Mouse (Mus musculus): ENCODE results near the gene 6330409D20Rik. TPM values are rescaled to one million over a fixed set of nuclear protein-coding genes. Genes with fewer than 3 reads are reported as not detected.
A peak's percentile ranks its signal among the peaks of the same experiment; 100 is the strongest.

6330409D20Rik gene
- total and polyA plus RNA-seq, 2 experiments from 2014 or later: 2.1 to 2.9 TPM

DNA sequence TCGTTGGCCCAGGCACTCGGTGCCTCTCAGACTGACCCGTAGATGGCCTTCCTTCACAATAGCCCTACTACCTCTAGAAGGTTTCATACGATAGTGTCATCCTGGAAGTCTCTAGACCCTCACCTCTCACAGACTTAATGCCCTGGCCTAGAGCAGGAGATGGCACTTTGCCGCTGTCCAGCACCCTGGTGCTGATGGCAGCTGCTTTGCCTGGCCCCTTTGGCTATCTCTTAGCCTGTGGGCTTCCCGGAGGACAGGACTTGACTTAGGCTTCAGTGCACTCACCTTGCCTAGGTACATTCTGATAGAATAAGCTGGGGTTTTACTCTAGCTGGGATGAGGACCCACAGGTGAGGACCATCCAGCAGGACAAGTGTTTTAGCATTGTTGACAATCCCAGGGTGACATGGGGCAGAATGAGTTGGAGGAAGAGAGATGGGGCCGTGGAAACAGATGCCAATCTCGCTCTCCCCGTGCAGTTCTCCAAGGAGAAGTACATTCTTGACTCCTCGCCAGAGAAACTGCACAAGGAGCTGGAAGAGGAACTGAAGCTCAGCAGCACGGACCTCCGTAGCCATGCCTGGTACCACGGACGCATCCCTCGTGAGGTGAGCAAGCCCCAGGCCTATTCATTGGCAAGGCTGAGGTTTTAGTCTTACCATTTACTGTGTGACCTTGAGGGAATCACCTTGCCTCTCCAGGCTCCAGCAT lies 3.6 kb upstream of the 6330409D20Rik start:
- ATAC-seq (no peak), DNase-seq (no peak)

DNA sequence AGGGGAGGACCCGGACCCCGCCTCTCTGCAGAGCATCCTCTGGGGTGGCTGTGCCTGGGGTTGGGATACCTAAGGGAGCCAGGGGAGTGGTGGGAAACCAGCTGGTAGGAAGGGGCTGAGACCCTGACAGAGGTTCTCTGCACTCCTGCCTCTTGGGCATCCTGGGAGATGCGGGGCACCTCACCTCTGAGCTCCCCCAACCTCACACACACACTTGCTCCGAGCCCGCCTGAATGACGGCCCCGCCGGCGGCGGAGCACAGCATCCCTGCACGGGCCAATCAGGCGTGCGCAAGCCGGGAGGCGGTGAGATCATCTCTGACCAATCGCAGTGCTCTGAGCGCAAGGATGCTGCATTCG lies 1.3 kb upstream of the 6330409D20Rik start:
- Histone ChIP-seq H3K9me3 (ENCODE audit: low read length) (no peaks in the 10 kb centered on the region), H3K4me3 (ENCODE audit: low read depth, low read length) (peak overlapping the region; percentile 89), H3K27me3 (ENCODE audit: insufficient read depth, low read length) (no peaks in the 10 kb centered on the region), H3K27ac (ENCODE audit: low read depth, low read length) (peak overlapping the region; percentile 86), H3K9ac (peak overlapping the region; percentile 92), H3K4me2 (ENCODE audit: low read depth) (peak overlapping the region; percentile 72), H3K4me1 (ENCODE audit: insufficient read depth) (peaks cover 8% of the 10 kb centered on the region; the same call in 1 of the 2 replicates), H3K36me3 (ENCODE audit: insufficient read depth) (peaks cover 31% of the 10 kb centered on the region)
- 0 out of 2 replicates have a peak, but pooled peaks have one; percentile 1 for TF ChIP-seq CTCF (IDR thresholded peaks at IDR 0.05; ENCODE audit: low read depth)
- WGBS: 8% methylated on average over 18 of the region's 18 CpGs
- peak; percentile 95 for DNase-seq
- peak; percentile 97 for ATAC-seq

More for the DNA sequence above, 3.6 kb upstream of the 6330409D20Rik start:
- Histone ChIP-seq H3K9me3 (ENCODE audit: low read length) (no peaks in the 10 kb centered on the region), H3K27ac (ENCODE audit: low read depth, low read length) (no peak overlapping the region), H3K27me3 (ENCODE audit: insufficient read depth, low read length) (no peaks in the 10 kb centered on the region), H3K4me2 (ENCODE audit: low read depth) (no peak overlapping the region), H3K9ac (no peak overlapping the region), H3K4me3 (ENCODE audit: low read depth, low read length) (no peak overlapping the region), H3K36me3 (ENCODE audit: insufficient read depth) (peaks cover 50% of the 10 kb centered on the region), H3K4me1 (ENCODE audit: insufficient read depth) (peaks cover 8% of the 10 kb centered on the region; the same call in 1 of the 2 replicates)
- 73% methylated on average over 15 of the region's 15 CpGs for whole genome bisulfite sequencing
- TF ChIP-seq CTCF (IDR thresholded peaks at IDR 0.05; ENCODE audit: low read depth): no peak

DNA sequence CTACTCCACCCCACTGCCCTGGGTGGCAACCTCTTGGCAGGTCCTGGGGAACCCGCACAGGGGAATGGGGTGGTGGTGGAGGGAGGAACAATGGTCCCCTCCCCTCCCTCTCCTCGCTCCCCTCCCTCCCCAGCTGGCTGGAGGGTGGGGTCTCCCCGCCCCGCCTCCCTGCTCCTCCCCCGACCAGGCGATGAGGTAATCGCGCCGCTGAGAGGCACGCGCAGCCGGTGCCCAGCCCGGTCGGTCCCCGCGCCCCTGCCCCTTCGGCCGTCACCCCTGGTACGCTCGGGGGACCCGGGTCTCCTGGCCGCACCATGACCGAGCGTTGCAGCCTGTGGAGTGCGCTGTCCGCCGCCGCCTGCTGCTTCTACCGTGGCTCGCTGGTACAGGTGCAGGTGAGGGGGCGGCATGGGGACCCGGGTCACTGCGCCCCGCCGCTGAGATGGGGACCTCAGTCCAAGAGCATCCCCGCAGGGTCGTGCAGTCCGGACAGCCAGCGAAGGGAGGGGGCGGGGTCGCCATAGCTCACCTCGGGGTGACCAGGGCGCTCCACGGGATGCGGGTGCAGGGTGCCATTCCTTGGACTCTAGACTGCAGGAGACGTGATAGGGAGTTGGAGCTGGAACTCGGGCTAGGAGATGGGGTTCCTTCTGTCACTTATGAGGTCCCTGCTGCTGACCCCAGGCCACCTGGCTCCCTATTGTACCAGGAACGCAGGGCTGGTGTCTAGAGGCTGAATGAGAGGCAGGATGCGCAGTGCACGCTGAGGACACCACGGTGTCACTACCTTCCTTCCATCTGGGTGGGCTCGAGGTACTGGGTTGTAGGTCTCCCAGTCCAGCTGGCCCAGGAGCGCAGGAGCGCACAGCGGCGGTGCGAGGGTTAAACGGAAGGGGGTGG lies 707 bp upstream of the 6330409D20Rik start:
- Histone ChIP-seq H3K9ac (peak overlapping the region; percentile 92), H3K27ac (ENCODE audit: low read depth, low read length) (peak overlapping the region; percentile 86), H3K9me3 (ENCODE audit: low read length) (no peaks in the 10 kb centered on the region), H3K4me2 (ENCODE audit: low read depth) (peak overlapping the region; percentile 72), H3K4me1 (ENCODE audit: insufficient read depth) (peaks cover 8% of the 10 kb centered on the region; the same call in 1 of the 2 replicates), H3K36me3 (ENCODE audit: insufficient read depth) (peaks cover 25% of the 10 kb centered on the region), H3K27me3 (ENCODE audit: insufficient read depth, low read length) (no peaks in the 10 kb centered on the region), H3K4me3 (ENCODE audit: low read depth, low read length) (peak overlapping the region; percentile 89)
- ATAC-seq (peak; percentile 52), DNase-seq (peak; percentile 82)
- no peak for TF ChIP-seq CTCF (IDR thresholded peaks at IDR 0.05; ENCODE audit: low read depth)
- WGBS: 11% methylated on average over 57 of the region's 58 CpGs

DNA sequence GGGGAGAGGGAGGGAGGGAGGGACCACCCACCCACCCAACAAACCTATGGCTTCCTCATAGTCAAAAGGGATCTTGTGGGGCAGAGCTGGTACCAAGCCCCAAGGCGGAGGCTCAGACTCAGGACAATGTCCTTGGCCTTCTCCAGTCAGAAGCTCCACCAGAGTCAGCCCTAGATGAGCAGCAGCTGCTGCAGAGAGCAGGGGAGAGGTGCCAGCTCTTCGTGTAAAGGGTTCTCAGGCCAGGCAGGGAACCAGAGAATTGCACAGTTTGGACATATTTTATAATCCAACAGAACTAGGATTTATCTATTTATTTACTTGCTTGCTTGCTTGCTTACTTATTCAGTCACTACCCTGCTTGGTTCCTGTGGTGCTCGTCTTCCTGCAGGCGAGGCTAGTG lies 1.5 kb downstream of the 6330409D20Rik start:
- DNase-seq (no peak), ATAC-seq (no peak)
- Histone ChIP-seq H3K9me3 (ENCODE audit: low read length) (no peaks in the 10 kb centered on the region), H3K9ac (no peak overlapping the region), H3K4me3 (ENCODE audit: low read depth, low read length) (no peak overlapping the region), H3K27ac (ENCODE audit: low read depth, low read length) (no peak overlapping the region), H3K36me3 (ENCODE audit: insufficient read depth) (peaks cover 2% of the 10 kb centered on the region; the same call in 1 of the 2 replicates), H3K4me1 (ENCODE audit: insufficient read depth) (peaks cover 8% of the 10 kb centered on the region; the same call in 1 of the 2 replicates), H3K27me3 (ENCODE audit: insufficient read depth, low read length) (no peaks in the 10 kb centered on the region), H3K4me2 (ENCODE audit: low read depth) (no peak overlapping the region)
- WGBS: 64% methylated on average over 4 of the region's 4 CpGs
- TF ChIP-seq CTCF (IDR thresholded peaks at IDR 0.05; ENCODE audit: low read depth): no peak

DNA sequence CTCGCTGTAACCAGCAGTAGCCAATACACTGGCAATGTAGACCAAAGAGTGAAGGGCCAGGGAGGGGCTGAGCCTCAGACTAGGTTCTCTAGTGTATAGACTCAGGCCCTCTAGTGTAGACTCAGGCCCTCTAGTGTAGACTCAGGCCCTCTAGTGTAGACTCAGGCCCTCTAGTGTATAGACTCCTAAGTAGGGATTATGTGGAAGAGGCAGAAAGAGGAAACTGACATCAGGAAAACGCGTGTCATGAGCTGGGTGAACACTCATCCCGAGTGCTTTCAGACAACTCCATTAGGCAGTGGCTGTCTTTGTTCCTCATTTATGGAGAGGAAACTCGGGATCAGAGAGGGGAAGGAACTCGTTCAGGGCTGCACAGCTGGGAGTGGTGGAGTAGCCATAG lies 3.8 kb downstream of the 6330409D20Rik start:
- H3K27ac ChIP-seq (ENCODE audit: low read depth, low read length): no peak overlapping the region
- TF ChIP-seq CTCF (IDR thresholded peaks at IDR 0.05; ENCODE audit: low read depth): 0 out of 2 replicates have a peak, but pooled peaks have one; percentile 3
- no peaks in the 10 kb centered on the region for H3K27me3 ChIP-seq (ENCODE audit: insufficient read depth, low read length)
- ATAC-seq (no peak), DNase-seq (no peak)
- H3K4me1 ChIP-seq (ENCODE audit: insufficient read depth): peaks cover 8% of the 10 kb centered on the region; the same call in 1 of the 2 replicates
- no peaks in the 10 kb centered on the region for H3K9me3 ChIP-seq (ENCODE audit: low read length)
- 54% methylated on average over 6 of the region's 6 CpGs for WGBS
- no peak overlapping the region for H3K4me2 ChIP-seq (ENCODE audit: low read depth)
- H3K9ac ChIP-seq: no peak overlapping the region
- H3K4me3 ChIP-seq (ENCODE audit: low read depth, low read length): no peak overlapping the region
- no peaks in the 10 kb centered on the region for H3K36me3 ChIP-seq (ENCODE audit: insufficient read depth)

DNA sequence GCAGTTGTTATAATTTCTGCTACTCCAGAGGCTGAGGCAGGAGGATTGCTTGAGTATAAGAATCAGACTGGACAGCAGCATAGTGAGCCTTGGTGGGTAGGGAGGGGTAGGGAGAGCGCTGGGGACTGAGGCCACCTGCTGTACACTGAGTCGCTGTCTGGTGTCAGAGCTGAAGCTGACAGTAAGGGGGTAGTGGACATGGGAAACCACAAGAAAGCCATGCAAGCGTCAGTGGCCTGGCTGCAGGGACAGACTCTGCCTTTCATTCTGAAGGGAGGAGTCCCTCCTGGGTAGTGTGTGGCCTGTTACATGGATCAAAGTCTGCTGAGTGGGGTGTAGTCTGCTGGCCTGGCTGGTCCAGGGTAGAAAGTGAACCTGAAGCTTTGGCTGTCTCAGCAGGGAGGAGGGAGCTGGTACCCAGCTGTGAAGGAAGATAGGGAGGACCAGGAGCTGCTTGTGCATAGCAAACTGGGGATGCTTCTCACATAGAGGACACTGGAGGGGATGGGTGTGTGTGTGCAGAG lies 4.4 kb downstream of the 6330409D20Rik start:
- no peak for TF ChIP-seq CTCF (IDR thresholded peaks at IDR 0.05; ENCODE audit: low read depth)
- WGBS: 42% methylated on average over 3 of the region's 3 CpGs

More for the DNA sequence above, 4.4 kb downstream of the 6330409D20Rik start:
- no peak for DNase-seq
- Histone ChIP-seq H3K36me3 (ENCODE audit: insufficient read depth) (no peaks in the 10 kb centered on the region), H3K4me1 (ENCODE audit: insufficient read depth) (peaks cover 8% of the 10 kb centered on the region; the same call in 1 of the 2 replicates), H3K9me3 (ENCODE audit: low read length) (no peaks in the 10 kb centered on the region), H3K9ac (no peak overlapping the region), H3K4me2 (ENCODE audit: low read depth) (no peak overlapping the region), H3K4me3 (ENCODE audit: low read depth, low read length) (no peak overlapping the region), H3K27me3 (ENCODE audit: insufficient read depth, low read length) (no peaks in the 10 kb centered on the region), H3K27ac (ENCODE audit: low read depth, low read length) (no peak overlapping the region)
- ATAC-seq: no peak

Measured in forebrain, postnatal 0 days (tissue).